Mouse (Mus musculus): ENCODE data around the gene Ilkap.

GRCm38 (mm10) chr1:91364822-91365644, 33.6 kb downstream of the Ilkap start:
- TF ChIP-seq CTCF (IDR thresholded peaks at IDR 0.05; ENCODE audit: borderline replicate concordance, insufficient read depth, low read length) (no peak), POLR2A (IDR thresholded peaks at IDR 0.05; ENCODE audit: low read depth, low read length) (no peak)

Measured in embryonic fibroblast, embryonic 13.5 days (primary cell).